Mouse (Mus musculus): ENCODE data around the gene Tmem151b.

GRCm38 (mm10) chr17:45544001-45544872 lies 5.2 kb downstream of the Tmem151b start:
- no peak for TF ChIP-seq GATA1 (IDR thresholded peaks at IDR 0.05; ENCODE audit: low read length)
- no peak for TF ChIP-seq TAL1 (IDR thresholded peaks at IDR 0.05; ENCODE audit: low read length)

Data from erythroblast, embryonic 14.5 days (primary cell).